Mouse (Mus musculus) heart, adult 18-20 months (tissue): Measurements from ENCODE around the gene Dcn. TPM values are rescaled to one million over a fixed set of nuclear protein-coding genes. Genes with fewer than 3 reads are reported as not detected.

Experiments used
- DNase-seq, 2 experiments: peaks; one replicate each; pipeline ENCODE4 v3.0.0; 2021 to 2022; ENCODE audit warnings: mixed read lengths in 1 of 2
- total RNA-seq, 2 experiments: library from RNA; stranded (reverse); gene quantifications; 2 replicates each; pipeline ENCODE4 v1.2.3; 2021

Dcn gene
- total RNA-seq, 2 experiments from 2014 or later = 346 to 364 TPM

DNA sequence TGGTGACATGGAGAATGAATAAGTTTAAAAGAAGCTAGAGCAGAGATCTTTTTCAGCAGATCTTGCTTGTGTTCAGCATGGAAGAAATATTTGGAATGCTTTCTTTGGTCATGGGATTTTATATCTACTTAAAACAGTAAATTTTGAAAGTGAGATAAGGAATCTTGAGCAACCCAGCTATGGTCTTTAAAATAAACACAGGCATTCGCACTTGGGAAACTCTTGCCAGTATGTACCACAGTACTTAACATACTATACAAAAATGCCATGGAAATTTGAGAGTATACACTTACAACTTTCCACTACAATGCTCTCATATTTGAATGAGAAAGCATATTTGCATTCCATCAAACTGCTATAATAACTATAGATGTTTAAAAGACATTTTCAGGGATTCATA is 68.3 kb downstream of the Dcn start:
- no peak for DNase-seq

DNA sequence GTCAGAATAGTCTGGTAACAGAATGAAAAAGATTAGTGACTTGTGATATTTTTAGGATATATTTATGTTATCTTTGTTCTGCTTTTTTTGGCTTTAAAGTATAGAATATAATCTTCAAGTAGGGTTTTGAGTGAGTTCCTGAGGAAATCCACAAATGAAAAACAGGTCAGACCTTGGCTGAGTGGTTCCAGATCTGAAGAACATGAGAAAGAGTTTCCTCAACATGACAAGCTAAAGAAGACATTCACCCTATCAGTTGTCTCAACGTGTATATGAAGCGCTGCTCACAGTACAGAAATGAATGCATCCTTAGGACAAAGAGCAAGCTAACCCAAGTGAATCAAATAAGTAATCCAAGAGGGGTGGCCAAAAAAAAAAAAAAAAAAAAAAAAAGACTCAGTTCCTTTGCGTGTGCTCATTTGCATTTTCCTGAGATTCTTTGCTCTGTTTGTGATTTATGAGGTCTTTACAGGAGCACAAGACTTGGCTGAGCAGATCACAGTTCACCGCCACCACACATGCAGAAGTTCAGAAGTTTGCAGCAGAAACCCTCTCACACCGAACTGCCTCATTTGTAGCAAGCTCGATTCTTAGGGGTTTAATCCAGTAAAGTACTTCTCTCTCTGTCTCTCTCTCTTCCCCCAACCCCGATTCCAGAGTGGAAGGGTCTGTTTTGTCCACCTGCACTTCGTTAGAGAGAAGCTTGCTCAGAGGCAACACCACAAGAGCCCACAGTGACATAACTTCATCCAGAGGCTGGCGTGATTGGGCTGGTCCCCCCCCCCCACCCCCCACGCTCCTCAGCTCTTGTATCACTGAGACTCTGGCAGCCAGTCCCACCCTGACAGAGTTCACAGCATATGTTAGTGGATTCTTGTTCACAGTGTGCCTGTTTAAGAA is 85.8 kb downstream of the Dcn start, which contains the start of gene Lum:
Lum (plus strand) TSS at position 172 of the 900 bp plus-strand sequence.
- peak; percentile 28 to 46 for DNase-seq

DNA sequence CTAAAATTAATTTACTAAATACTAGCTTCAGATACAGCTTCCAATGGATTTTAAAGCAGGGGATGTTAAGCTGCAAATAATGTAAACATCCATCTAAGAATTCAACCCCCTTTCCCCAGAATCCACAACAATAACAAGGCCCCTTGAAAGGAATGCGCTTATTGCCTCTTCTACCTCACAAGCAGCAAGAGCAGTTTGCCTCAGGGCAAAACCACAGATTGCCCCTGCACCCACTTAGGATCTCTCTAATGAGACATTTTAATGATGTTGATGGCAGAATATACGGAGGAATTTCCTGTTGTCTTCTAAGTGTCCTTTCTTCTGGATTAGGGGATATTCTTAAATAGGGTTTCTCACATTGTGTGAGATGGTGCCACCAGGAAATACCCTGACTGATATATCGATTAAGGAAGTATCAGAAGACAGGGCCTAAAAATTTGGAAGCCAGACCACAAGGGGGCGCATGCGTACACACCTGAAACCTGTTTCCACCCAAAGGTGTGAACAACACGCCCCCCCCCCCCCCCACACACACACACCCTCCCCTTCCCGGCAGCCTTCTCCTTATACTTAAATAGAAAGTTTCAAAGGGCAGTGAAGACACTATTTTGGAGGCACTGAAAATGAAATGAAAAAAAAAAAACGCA is 88.2 kb downstream of the Dcn start:
- peak; percentile 23 to 51 for DNase-seq

Other genes starting within 250 kb of the Dcn start
- gene Lum, start 85.5 kb downstream of the Dcn start, total RNA-seq = 10 to 100 TPM; 38.5 to 53.8 TPM
- gene Kera, start 127.3 kb downstream of the Dcn start, total RNA-seq = not detected
- under 1 TPM; 0.26 to 0.35 TPM for gene Epyc, start 164.5 kb downstream of the Dcn start, total RNA-seq
- gene Ccer1, start 213.4 kb downstream of the Dcn start, total RNA-seq = not detected
- not detected for gene C030005K15Rik, start 247.1 kb downstream of the Dcn start, total RNA-seq